Mouse (Mus musculus): ENCODE data around the gene Kcnh3. TPM values are rescaled to one million over a fixed set of nuclear protein-coding genes. Genes with fewer than 3 reads are reported as not detected.

Gene Kcnh3
- polyA plus RNA-seq (2014; fragmentation: Nextera tagmentation; extraction: Ambion mirVana) = 0.07 TPM in 1 of 2 replicates, not detected in the other

- peaks cover 69% of the 10 kb centered on the region for H3K27me3 ChIP-seq (ENCODE audit: control insufficient read depth, insufficient read depth, low read length)
- H3K9me3 ChIP-seq (ENCODE audit: control insufficient read depth, low read length) = no peaks in the 10 kb centered on the region
- no peak for ATAC-seq (ENCODE audit: insufficient number of reproducible peaks, low FRiP score, low TSS enrichment, low read depth)
- peak within 1 kb of the TSS; percentile 41 for H3K4me2 ChIP-seq (ENCODE audit: low read depth, severe bottlenecking)
- H3K4me3 ChIP-seq (ENCODE audit: low read depth, low read length) = peak within 1 kb of the TSS; percentile 28
- peaks cover 30% of the 10 kb centered on the region for H3K4me1 ChIP-seq (ENCODE audit: control insufficient read depth, insufficient read depth, low read length)
- WGBS = under 1% methylated on average over 64 of the region's 66 CpGs
- peak within 1 kb of the TSS; percentile 9; the same call in 1 of the 2 replicates for H3K9ac ChIP-seq (ENCODE audit: low read length)
- H3K36me3 ChIP-seq (ENCODE audit: control insufficient read depth, insufficient read depth, low read length) = no peaks in the 10 kb centered on the region
- DNase-seq (ENCODE audit: low spot score) = no peak
- H3K27ac ChIP-seq (replicated peaks; ENCODE audit: low read depth, low read length) = no peak within 1 kb of the TSS
These were observed at the start of gene Kcnh3 for GRCm38 (mm10) chr15:99224208-99224911. Kcnh3 (plus strand) TSS chr15:99224861.

- WGBS = 100% methylated on average over 1 of the region's 2 CpGs
- ATAC-seq (ENCODE audit: insufficient number of reproducible peaks, low FRiP score, low TSS enrichment, low read depth) (no peak), DNase-seq (ENCODE audit: low spot score) (no peak)
- Histone ChIP-seq H3K27me3 (ENCODE audit: control insufficient read depth, insufficient read depth, low read length) (no peaks in the 10 kb centered on the region), H3K4me3 (ENCODE audit: low read depth, low read length) (no peak overlapping the region), H3K9me3 (ENCODE audit: control insufficient read depth, low read length) (no peaks in the 10 kb centered on the region), H3K9ac (ENCODE audit: low read length) (no peak overlapping the region), H3K4me1 (ENCODE audit: control insufficient read depth, insufficient read depth, low read length) (no peaks in the 10 kb centered on the region), H3K27ac (replicated peaks; ENCODE audit: low read depth, low read length) (no peak overlapping the region), H3K36me3 (ENCODE audit: control insufficient read depth, insufficient read depth, low read length) (peaks cover 16% of the 10 kb centered on the region), H3K4me2 (ENCODE audit: low read depth, severe bottlenecking) (no peak overlapping the region)
These were observed 45.0 kb upstream of the Kcnh3 start for GRCm38 (mm10) chr15:99179639-99180038.

GRCm38 (mm10) chr15:99184217-99184914 lies 40.3 kb upstream of the Kcnh3 start:
- peaks cover 22% of the 10 kb centered on the region for H3K36me3 ChIP-seq (ENCODE audit: control insufficient read depth, insufficient read depth, low read length)
- H3K4me3 ChIP-seq (ENCODE audit: low read depth, low read length) = no peak overlapping the region
- H3K27ac ChIP-seq (replicated peaks; ENCODE audit: low read depth, low read length) = no peak overlapping the region
- no peak overlapping the region for H3K4me2 ChIP-seq (ENCODE audit: low read depth, severe bottlenecking)
- ATAC-seq (ENCODE audit: insufficient number of reproducible peaks, low FRiP score, low TSS enrichment, low read depth) (no peak), DNase-seq (ENCODE audit: low spot score) (no peak)
- no peak overlapping the region for H3K9ac ChIP-seq (ENCODE audit: low read length)
- no peaks in the 10 kb centered on the region for H3K9me3 ChIP-seq (ENCODE audit: control insufficient read depth, low read length)
- H3K27me3 ChIP-seq (ENCODE audit: control insufficient read depth, insufficient read depth, low read length) = no peaks in the 10 kb centered on the region
- WGBS = 90% methylated on average over 9 of the region's 9 CpGs
- no peaks in the 10 kb centered on the region for H3K4me1 ChIP-seq (ENCODE audit: control insufficient read depth, insufficient read depth, low read length)

- H3K27me3 ChIP-seq (ENCODE audit: control insufficient read depth, insufficient read depth, low read length) = no peaks in the 10 kb centered on the region
- H3K36me3 ChIP-seq (ENCODE audit: control insufficient read depth, insufficient read depth, low read length) = peaks cover 11% of the 10 kb centered on the region
- no peak for DNase-seq (ENCODE audit: low spot score)
- no peak overlapping the region for H3K4me2 ChIP-seq (ENCODE audit: low read depth, severe bottlenecking)
- 87% methylated on average over 10 of the region's 10 CpGs for WGBS
- no peaks in the 10 kb centered on the region for H3K9me3 ChIP-seq (ENCODE audit: control insufficient read depth, low read length)
- no peak overlapping the region for H3K9ac ChIP-seq (ENCODE audit: low read length)
- ATAC-seq (ENCODE audit: insufficient number of reproducible peaks, low FRiP score, low TSS enrichment, low read depth) = no peak
- no peak overlapping the region for H3K27ac ChIP-seq (replicated peaks; ENCODE audit: low read depth, low read length)
- no peaks in the 10 kb centered on the region for H3K4me1 ChIP-seq (ENCODE audit: control insufficient read depth, insufficient read depth, low read length)
- no peak overlapping the region for H3K4me3 ChIP-seq (ENCODE audit: low read depth, low read length)
These were observed 30.3 kb upstream of the Kcnh3 start for GRCm38 (mm10) chr15:99194358-99194757.

- H3K4me1 ChIP-seq (ENCODE audit: control insufficient read depth, insufficient read depth, low read length) = no peaks in the 10 kb centered on the region
- DNase-seq (ENCODE audit: low spot score) (no peak), ATAC-seq (ENCODE audit: insufficient number of reproducible peaks, low FRiP score, low TSS enrichment, low read depth) (no peak)
- no peak overlapping the region for H3K4me2 ChIP-seq (ENCODE audit: low read depth, severe bottlenecking)
- H3K9me3 ChIP-seq (ENCODE audit: control insufficient read depth, low read length) = no peaks in the 10 kb centered on the region
- peaks cover 15% of the 10 kb centered on the region for H3K36me3 ChIP-seq (ENCODE audit: control insufficient read depth, insufficient read depth, low read length)
- no peak overlapping the region for H3K9ac ChIP-seq (ENCODE audit: low read length)
- no peak overlapping the region for H3K4me3 ChIP-seq (ENCODE audit: low read depth, low read length)
- H3K27ac ChIP-seq (replicated peaks; ENCODE audit: low read depth, low read length) = no peak overlapping the region
- H3K27me3 ChIP-seq (ENCODE audit: control insufficient read depth, insufficient read depth, low read length) = no peaks in the 10 kb centered on the region
- 81% methylated on average over 6 of the region's 6 CpGs for WGBS
These were observed 29.6 kb upstream of the Kcnh3 start for GRCm38 (mm10) chr15:99195043-99195442.

- H3K4me2 ChIP-seq (ENCODE audit: low read depth, severe bottlenecking) = no peak overlapping the region
- H3K9me3 ChIP-seq (ENCODE audit: control insufficient read depth, low read length) = no peaks in the 10 kb centered on the region
- no peaks in the 10 kb centered on the region for H3K27me3 ChIP-seq (ENCODE audit: control insufficient read depth, insufficient read depth, low read length)
- no peaks in the 10 kb centered on the region for H3K4me1 ChIP-seq (ENCODE audit: control insufficient read depth, insufficient read depth, low read length)
- ATAC-seq (ENCODE audit: insufficient number of reproducible peaks, low FRiP score, low TSS enrichment, low read depth) = no peak
- H3K4me3 ChIP-seq (ENCODE audit: low read depth, low read length) = no peak overlapping the region
- no peak for DNase-seq (ENCODE audit: low spot score)
- no peak overlapping the region for H3K9ac ChIP-seq (ENCODE audit: low read length)
- H3K27ac ChIP-seq (replicated peaks; ENCODE audit: low read depth, low read length) = no peak overlapping the region
- peaks cover 6% of the 10 kb centered on the region for H3K36me3 ChIP-seq (ENCODE audit: control insufficient read depth, insufficient read depth, low read length)
These were observed 25.9 kb upstream of the Kcnh3 start for GRCm38 (mm10) chr15:99198761-99199160.

GRCm38 (mm10) chr15:99205959-99206358 lies 18.7 kb upstream of the Kcnh3 start:
- DNase-seq (ENCODE audit: low spot score) = no peak
- H3K4me3 ChIP-seq (ENCODE audit: low read depth, low read length) = no peak overlapping the region
- H3K36me3 ChIP-seq (ENCODE audit: control insufficient read depth, insufficient read depth, low read length) = peaks cover 13% of the 10 kb centered on the region; the same call in 1 of the 2 replicates
- H3K9me3 ChIP-seq (ENCODE audit: control insufficient read depth, low read length) = no peaks in the 10 kb centered on the region
- no peak for ATAC-seq (ENCODE audit: insufficient number of reproducible peaks, low FRiP score, low TSS enrichment, low read depth)
- 77% methylated on average over 8 of the region's 8 CpGs for WGBS
- H3K9ac ChIP-seq (ENCODE audit: low read length) = no peak overlapping the region
- H3K27me3 ChIP-seq (ENCODE audit: control insufficient read depth, insufficient read depth, low read length) = no peaks in the 10 kb centered on the region
- H3K4me1 ChIP-seq (ENCODE audit: control insufficient read depth, insufficient read depth, low read length) = no peaks in the 10 kb centered on the region
- H3K27ac ChIP-seq (replicated peaks; ENCODE audit: low read depth, low read length) = no peak overlapping the region
- no peak overlapping the region for H3K4me2 ChIP-seq (ENCODE audit: low read depth, severe bottlenecking)

- peaks cover 28% of the 10 kb centered on the region for H3K36me3 ChIP-seq (ENCODE audit: control insufficient read depth, insufficient read depth, low read length)
- no peak for ATAC-seq (ENCODE audit: insufficient number of reproducible peaks, low FRiP score, low TSS enrichment, low read depth)
- WGBS = 86% methylated on average over 10 of the region's 10 CpGs
- no peaks in the 10 kb centered on the region for H3K9me3 ChIP-seq (ENCODE audit: control insufficient read depth, low read length)
- no peak for DNase-seq (ENCODE audit: low spot score)
- no peaks in the 10 kb centered on the region for H3K4me1 ChIP-seq (ENCODE audit: control insufficient read depth, insufficient read depth, low read length)
- no peak overlapping the region for H3K4me3 ChIP-seq (ENCODE audit: low read depth, low read length)
- H3K27me3 ChIP-seq (ENCODE audit: control insufficient read depth, insufficient read depth, low read length) = no peaks in the 10 kb centered on the region
- H3K27ac ChIP-seq (replicated peaks; ENCODE audit: low read depth, low read length) = no peak overlapping the region
- H3K4me2 ChIP-seq (ENCODE audit: low read depth, severe bottlenecking) = no peak overlapping the region
- H3K9ac ChIP-seq (ENCODE audit: low read length) = no peak overlapping the region
These were observed 11.5 kb upstream of the Kcnh3 start for GRCm38 (mm10) chr15:99213183-99213582.
